In genomic region chr17:26931795-26932194, GRCm38 (mm10) we compare ENCODE assay signal across 8 mouse cellular contexts. TPM values are rescaled to one million over a fixed set of nuclear protein-coding genes. Genes with fewer than 3 reads are reported as not detected.
A peak's percentile ranks its signal among the peaks of the same experiment; 100 is the strongest.
DNase-seq lines count a peak whose midpoint lies in the region; ATAC-seq and TF ChIP-seq lines count a peak whose summit lies in the region.
"Not testable (repeated sequence)": the region's sequence is repeated elsewhere in the genome, so short reads cannot be mapped to it uniquely, and the experiment has no call there.

No protein-coding gene starts in this region.

- not testable (repeated sequence) for H3K27me3 ChIP-seq in cerebellum, adult 2 months (ENCODE audit: control insufficient read depth, insufficient read depth, low read length); forebrain, embryonic 14.5 days (replicated peaks; ENCODE audit: control insufficient read depth, insufficient read depth, low read length); hindbrain, embryonic 10.5 days (ENCODE audit: insufficient read depth, poor library complexity, severe bottlenecking); lung, embryonic 15.5 days; neural tube, embryonic 14.5 days (ENCODE audit: control insufficient read depth, insufficient read depth, low read length)

- not testable (repeated sequence) for H3K9me3 ChIP-seq in forebrain, embryonic 14.5 days (replicated peaks; ENCODE audit: control insufficient read depth, low read length); hindbrain, embryonic 10.5 days; lung, embryonic 15.5 days; neural tube, embryonic 14.5 days (ENCODE audit: control insufficient read depth, low read length)

- H3K4me2 ChIP-seq in forebrain, embryonic 14.5 days (ENCODE audit: low read length); lung, embryonic 15.5 days; neural tube, embryonic 14.5 days (ENCODE audit: low read depth, low read length): not testable (repeated sequence)

- not testable (repeated sequence) for H3K27ac ChIP-seq in cerebellum, adult 2 months (ENCODE audit: insufficient read depth, low read length); forebrain, embryonic 14.5 days (ENCODE audit: low read depth, low read length); hindbrain, embryonic 10.5 days; lung, embryonic 15.5 days; neural tube, embryonic 14.5 days (ENCODE audit: low read depth, low read length)

- TF ChIP-seq POLR2A in cerebellum, adult 2 months (IDR thresholded peaks at IDR 0.05; ENCODE audit: borderline replicate concordance, insufficient read depth, low read length), result not testable (repeated sequence)

- H3K4me3 ChIP-seq in cerebellum, adult 2 months (replicated peaks; ENCODE audit: insufficient read depth, low read depth, low read length); forebrain, embryonic 14.5 days (ENCODE audit: low read depth, low read length); hindbrain, embryonic 10.5 days; lung, embryonic 15.5 days; neural tube, embryonic 14.5 days (ENCODE audit: low read depth, low read length): not testable (repeated sequence)

- ATAC-seq in forebrain, embryonic 14.5 days, result not testable (repeated sequence)
- ATAC-seq in lung, embryonic 15.5 days (ENCODE audit: borderline replicate concordance, extremely low read depth, low FRiP score, low TSS enrichment), result 0 out of 2 replicates have a peak, but pooled peaks have one; percentile 3
- ATAC-seq in neural tube, embryonic 14.5 days (ENCODE audit: low read depth), result 0 out of 2 replicates have a peak, but pooled peaks have one; percentile 9

- H3K9ac ChIP-seq in forebrain, embryonic 14.5 days (ENCODE audit: low read length); lung, embryonic 15.5 days; neural tube, embryonic 14.5 days (replicated peaks; ENCODE audit: low read depth, low read length): not testable (repeated sequence)

- not testable (repeated sequence) for H3K4me1 ChIP-seq in cerebellum, adult 2 months (ENCODE audit: control insufficient read depth, insufficient read depth, low read length); forebrain, embryonic 14.5 days (ENCODE audit: control insufficient read depth, insufficient read depth, low read length); neural tube, embryonic 14.5 days (ENCODE audit: control insufficient read depth, insufficient read depth, low read length)
- peaks cover 26% of the 10 kb centered on the region for H3K4me1 ChIP-seq in hindbrain, embryonic 10.5 days (replicated peaks)
- H3K4me1 ChIP-seq in lung, embryonic 15.5 days, result peaks cover 15% of the 10 kb centered on the region

- peak; percentile 20; the same call in 1 of the 2 replicates for TF ChIP-seq CTCF in cerebellum, adult 2 months (IDR thresholded peaks at IDR 0.05; ENCODE audit: borderline replicate concordance, insufficient read depth, low read depth, low read length)

- DNase-seq in MN1 (ENCODE audit: low spot score), result peak; percentile 76
- peak in 1 of 2 experiments; percentile 26 for DNase-seq in cerebellum, adult 2 months
- peak; percentile 44 for DNase-seq in forebrain, embryonic 14.5 days (ENCODE audit: low spot score)
- peak; percentile 47 for DNase-seq in hindbrain, embryonic 10.5 days (ENCODE audit: low spot score)
- DNase-seq in kidney, postnatal 36 days, result peak; percentile 62 to 80
- DNase-seq in urinary bladder, postnatal 14 days (ENCODE audit: low spot score), result peak; percentile 56

- peaks cover 42% of the 10 kb centered on the region for H3K36me3 ChIP-seq in forebrain, embryonic 14.5 days (ENCODE audit: control insufficient read depth, insufficient read depth, low read length)
- peaks cover 78% of the 10 kb centered on the region for H3K36me3 ChIP-seq in hindbrain, embryonic 10.5 days
- H3K36me3 ChIP-seq in lung, embryonic 15.5 days, result peaks cover 47% of the 10 kb centered on the region
- not testable (repeated sequence) for H3K36me3 ChIP-seq in neural tube, embryonic 14.5 days (ENCODE audit: control insufficient read depth, insufficient read depth, low read length)

- 63% methylated on average over 7 of the region's 7 CpGs for WGBS in cerebellum, adult 2 months
- 68% methylated on average over 7 of the region's 7 CpGs for WGBS in forebrain, embryonic 14.5 days
- WGBS in hindbrain, embryonic 10.5 days, result 72% methylated on average over 7 of the region's 7 CpGs
- WGBS in lung, embryonic 15.5 days, result 62% methylated on average over 7 of the region's 7 CpGs
- 65% methylated on average over 7 of the region's 7 CpGs for WGBS in neural tube, embryonic 14.5 days

RNA-seq across cellular contexts. Expression of gene Phf1, which starts 1.1 kb away (rescaled TPM):
- polyA plus RNA-seq in cerebellum, adult 2 months (2012; rRNA removed), result 57.8 and 60.8 TPM in 2 replicates
- 10.0 and 12.1 TPM in 2 replicates for polyA plus RNA-seq in forebrain, embryonic 14.5 days (2014; fragmentation: Nextera tagmentation; extraction: Ambion mirVana)
- polyA plus RNA-seq in hindbrain, embryonic 10.5 days (2016; fragmentation: Nextera tagmentation; extraction: Ambion mirVana), result 4.5 and 8.2 TPM in 2 replicates
- 7.6 and 8.7 TPM in 2 replicates for polyA plus RNA-seq in lung, embryonic 15.5 days (2015; fragmentation: Nextera tagmentation; extraction: Ambion mirVana)
- polyA plus RNA-seq in neural tube, embryonic 14.5 days (2014; fragmentation: Nextera tagmentation; extraction: Ambion mirVana), result 18.8 and 23.8 TPM in 2 replicates

RNA-seq across cellular contexts. Expression of gene Cuta, which starts 7.6 kb away (rescaled TPM):
- polyA plus RNA-seq in cerebellum, adult 2 months (2012; rRNA removed), result 176 and 187 TPM in 2 replicates
- polyA plus RNA-seq in forebrain, embryonic 14.5 days (2014; fragmentation: Nextera tagmentation; extraction: Ambion mirVana), result 137 and 150 TPM in 2 replicates
- 186 and 189 TPM in 2 replicates for polyA plus RNA-seq in hindbrain, embryonic 10.5 days (2016; fragmentation: Nextera tagmentation; extraction: Ambion mirVana)
- 182 and 184 TPM in 2 replicates for polyA plus RNA-seq in lung, embryonic 15.5 days (2015; fragmentation: Nextera tagmentation; extraction: Ambion mirVana)
- polyA plus RNA-seq in neural tube, embryonic 14.5 days (2014; fragmentation: Nextera tagmentation; extraction: Ambion mirVana), result 112 and 127 TPM in 2 replicates

RNA-seq across cellular contexts. Expression of gene Syngap1, which starts 9.3 kb away (rescaled TPM):
- 55.9 and 62.5 TPM in 2 replicates for polyA plus RNA-seq in cerebellum, adult 2 months (2012; rRNA removed)
- 4.2 and 4.9 TPM in 2 replicates for polyA plus RNA-seq in forebrain, embryonic 14.5 days (2014; fragmentation: Nextera tagmentation; extraction: Ambion mirVana)
- 2.0 TPM in 2 replicates for polyA plus RNA-seq in hindbrain, embryonic 10.5 days (2016; fragmentation: Nextera tagmentation; extraction: Ambion mirVana)
- polyA plus RNA-seq in lung, embryonic 15.5 days (2015; fragmentation: Nextera tagmentation; extraction: Ambion mirVana), result 1.5 and 2.1 TPM in 2 replicates
- polyA plus RNA-seq in neural tube, embryonic 14.5 days (2014; fragmentation: Nextera tagmentation; extraction: Ambion mirVana), result 5.2 and 7.4 TPM in 2 replicates

RNA-seq across cellular contexts. Expression of gene Kifc5b, which starts 14.9 kb away (rescaled TPM):
- polyA plus RNA-seq in cerebellum, adult 2 months (2012; rRNA removed), result 5.9 and 6.6 TPM in 2 replicates
- polyA plus RNA-seq in forebrain, embryonic 14.5 days (2014; fragmentation: Nextera tagmentation; extraction: Ambion mirVana), result 2.4 and 3.0 TPM in 2 replicates
- polyA plus RNA-seq in hindbrain, embryonic 10.5 days (2016; fragmentation: Nextera tagmentation; extraction: Ambion mirVana), result 9.2 and 12.0 TPM in 2 replicates
- 8.0 and 9.8 TPM in 2 replicates for polyA plus RNA-seq in lung, embryonic 15.5 days (2015; fragmentation: Nextera tagmentation; extraction: Ambion mirVana)
- polyA plus RNA-seq in neural tube, embryonic 14.5 days (2014; fragmentation: Nextera tagmentation; extraction: Ambion mirVana), result 2.4 and 2.8 TPM in 2 replicates

RNA-seq across cellular contexts. Expression of gene Zbtb9, which starts 41.2 kb away (rescaled TPM):
- 13.9 and 14.7 TPM in 2 replicates for polyA plus RNA-seq in cerebellum, adult 2 months (2012; rRNA removed)
- polyA plus RNA-seq in forebrain, embryonic 14.5 days (2014; fragmentation: Nextera tagmentation; extraction: Ambion mirVana), result 9.1 and 10.0 TPM in 2 replicates
- polyA plus RNA-seq in hindbrain, embryonic 10.5 days (2016; fragmentation: Nextera tagmentation; extraction: Ambion mirVana), result 16.5 and 19.9 TPM in 2 replicates
- polyA plus RNA-seq in lung, embryonic 15.5 days (2015; fragmentation: Nextera tagmentation; extraction: Ambion mirVana), result 16.3 and 16.9 TPM in 2 replicates
- polyA plus RNA-seq in neural tube, embryonic 14.5 days (2014; fragmentation: Nextera tagmentation; extraction: Ambion mirVana), result 10.8 and 11.4 TPM in 2 replicates
